Mouse (Mus musculus) E14TG2a.4 (cell line): ENCODE results near the gene Ints6.

Experiments used
- CTCF ChIP-seq: conservative IDR thresholded peaks from 2 replicates; pipeline ENCODE4 v1.5.1; 2014; ENCODE audit warnings: low read length
- NANOG ChIP-seq: IDR thresholded peaks from 2 replicates; pipeline ENCODE4 v1.6.1; 2014; ENCODE audit warnings: borderline replicate concordance, low read length, mixed read lengths
- POU5F1 ChIP-seq: IDR thresholded peaks from 2 replicates; pipeline ENCODE4 v1.6.1; 2014; ENCODE audit warnings: low read length, borderline replicate concordance

GRCm38 (mm10) chr14:62808661-62809523 is 47.9 kb upstream of the Ints6 start:
- no peak for TF ChIP-seq POU5F1
- TF ChIP-seq CTCF: no peak
- TF ChIP-seq NANOG: no peak
